Mouse (Mus musculus) forebrain, embryonic 13.5 days (tissue): ENCODE results near the gene Gstm1. TPM values are rescaled to one million over a fixed set of nuclear protein-coding genes. Genes with fewer than 3 reads are reported as not detected.

Source experiments
- polyA plus RNA-seq: library from polyadenylated mRNA; unstranded; fragments of >200 nt; fragmentation: Nextera tagmentation; extraction: Ambion mirVana; gene quantifications from 2 replicates; pipeline ENCODE4 v1.2.1, GENCODE M21; 2015

The Gstm1 gene
- polyA plus RNA-seq, 1 experiment from 2014 or later = 28.4 TPM

Other genes starting within 250 kb of the Gstm1 start
- not detected in 2 replicates for gene Eps8l3, start 140.7 kb downstream of the Gstm1 start, polyA plus RNA-seq
- gene Gstm5, start 122.2 kb downstream of the Gstm1 start, polyA plus RNA-seq = 222 and 225 TPM in 2 replicates
- gene Gstm7, start 86.2 kb downstream of the Gstm1 start, polyA plus RNA-seq = 83.5 and 89.2 TPM in 2 replicates
- 11.7 and 11.9 TPM in 2 replicates for gene Gstm6, start 74.2 kb downstream of the Gstm1 start, polyA plus RNA-seq
- gene Gstm3, start 48.7 kb downstream of the Gstm1 start, polyA plus RNA-seq = 0.14 and 0.26 TPM in 2 replicates
- 2.8 and 3.6 TPM in 2 replicates for gene Gstm2, start 31.5 kb downstream of the Gstm1 start, polyA plus RNA-seq
- gene Gstm4, start 26.9 kb upstream of the Gstm1 start, polyA plus RNA-seq = 10.8 and 11.4 TPM in 2 replicates
- 38.6 and 45.3 TPM in 2 replicates for gene Ampd2, start 68.7 kb upstream of the Gstm1 start, polyA plus RNA-seq
- gene Gnat2, start 74.8 kb upstream of the Gstm1 start, polyA plus RNA-seq = 0.44 and 0.57 TPM in 2 replicates
- 173 and 180 TPM in 2 replicates for gene Gnai3, start 128.2 kb upstream of the Gstm1 start, polyA plus RNA-seq
- 0.98 and 1.0 TPM in 2 replicates for gene Gpr61, start 136.9 kb upstream of the Gstm1 start, polyA plus RNA-seq
- 6.4 and 8.1 TPM in 2 replicates for gene Amigo1, start 168.4 kb upstream of the Gstm1 start, polyA plus RNA-seq
- gene Cyb561d1, start 183.2 kb upstream of the Gstm1 start, polyA plus RNA-seq = 3.6 and 4.7 TPM in 2 replicates
- 29.0 and 30.3 TPM in 2 replicates for gene Atxn7l2, start 193.0 kb upstream of the Gstm1 start, polyA plus RNA-seq
- 2.5 TPM in 2 replicates for gene Sypl2, start 208.7 kb upstream of the Gstm1 start, polyA plus RNA-seq
- 298 and 305 TPM in 2 replicates for gene Psma5, start 239.0 kb upstream of the Gstm1 start, polyA plus RNA-seq